13 mouse cellular contexts compared by ENCODE assay signal in genomic region chr2:93223463-93223862, GRCm38 (mm10). TPM values are rescaled to one million over a fixed set of nuclear protein-coding genes. Genes with fewer than 3 reads are reported as not detected.
DNase-seq lines count a peak whose midpoint lies in the region; ATAC-seq and TF ChIP-seq lines count a peak whose summit lies in the region.
"Had no signal": no experiment of that assay in that cellular context is flagged by ENCODE, and none has a peak within 500 bp of the region (broad histone marks: within the 10 kb centered on the region; RNA-seq: fewer than 3 reads in every experiment).

No protein-coding gene starts in this region.

- peaks cover 1% of the 10 kb centered on the region; the same call in 1 of the 2 replicates for H3K4me1 ChIP-seq in heart, adult 2 months (ENCODE audit: control insufficient read depth, insufficient read depth, low read length)
- H3K4me1 ChIP-seq in heart, embryonic 10.5 days = peaks cover 37% of the 10 kb centered on the region
- no peaks in the 10 kb centered on the region for H3K4me1 ChIP-seq in liver, postnatal 0 days (ENCODE audit: insufficient read depth)

- H3K9me3 ChIP-seq in heart, embryonic 10.5 days = no peaks in the 10 kb centered on the region
- no peaks in the 10 kb centered on the region for H3K9me3 ChIP-seq in liver, postnatal 0 days (ENCODE audit: low read length)
- H3K9me3 ChIP-seq: heart, embryonic 13.5 days; limb, embryonic 10.5 days had no signal

- H3K27me3 ChIP-seq in heart, adult 2 months (ENCODE audit: control insufficient read depth, insufficient read depth, low read length) = no peaks in the 10 kb centered on the region
- H3K27me3 ChIP-seq in heart, embryonic 10.5 days (ENCODE audit: insufficient read depth, poor library complexity, severe bottlenecking) = no peaks in the 10 kb centered on the region
- H3K27me3 ChIP-seq in liver, postnatal 0 days (ENCODE audit: insufficient read depth, low read length) = no peaks in the 10 kb centered on the region
- H3K27me3 ChIP-seq: heart, embryonic 13.5 days had no signal

- H3K4me3 ChIP-seq in heart, adult 2 months = no peak overlapping the region
- H3K4me3 ChIP-seq in heart, embryonic 10.5 days = no peak overlapping the region
- H3K4me3 ChIP-seq in liver, postnatal 0 days (ENCODE audit: low read depth, low read length) = no peak overlapping the region
- H3K4me3 ChIP-seq: heart, embryonic 13.5 days; limb, embryonic 10.5 days had no signal

- TF ChIP-seq CTCF in heart, adult 2 months (IDR thresholded peaks at IDR 0.05) = no peak
- TF ChIP-seq CTCF in liver, postnatal 0 days (IDR thresholded peaks at IDR 0.05; ENCODE audit: low read depth) = no peak

- H3K27ac ChIP-seq in heart, adult 2 months = no peak overlapping the region
- no peak overlapping the region for H3K27ac ChIP-seq in heart, embryonic 10.5 days
- no peak overlapping the region for H3K27ac ChIP-seq in liver, postnatal 0 days (ENCODE audit: low read depth)
- H3K27ac ChIP-seq: heart, embryonic 13.5 days; limb, embryonic 10.5 days had no signal

- H3K9ac ChIP-seq in heart, adult 2 months (ENCODE audit: low read depth, low read length) = no peak overlapping the region
- H3K9ac ChIP-seq in liver, postnatal 0 days (replicated peaks) = no peak overlapping the region
- H3K9ac ChIP-seq: heart, embryonic 13.5 days had no signal

- TF ChIP-seq EP300 in heart, adult 2 months (IDR thresholded peaks at IDR 0.05; ENCODE audit: insufficient read depth, low read depth, low read length) = no peak
- TF ChIP-seq EP300 in liver, postnatal 0 days (IDR thresholded peaks at IDR 0.05; ENCODE audit: low read depth) = no peak

- no peak for TF ChIP-seq POLR2A in heart, adult 2 months (IDR thresholded peaks at IDR 0.05; ENCODE audit: insufficient read depth, low read depth, low read length)

- H3K36me3 ChIP-seq in heart, adult 2 months (ENCODE audit: control insufficient read depth, insufficient read depth, low read length) = no peaks in the 10 kb centered on the region
- peaks cover 32% of the 10 kb centered on the region for H3K36me3 ChIP-seq in heart, embryonic 10.5 days
- H3K36me3 ChIP-seq in liver, postnatal 0 days (replicated peaks; ENCODE audit: insufficient read depth, low read length) = no peaks in the 10 kb centered on the region
- H3K36me3 ChIP-seq: limb, embryonic 10.5 days had no signal

- DNase-seq in heart, adult 2 months = peak; percentile 56 to 64
- no peak for DNase-seq in heart, embryonic 10.5 days (ENCODE audit: low spot score)
- peak; percentile 67 for DNase-seq in ovary, postnatal 36 days (ENCODE audit: low spot score)
- DNase-seq in ovary, postnatal 14 days (ENCODE audit: low spot score) = no peak
- peak; percentile 68 to 81 for DNase-seq in cerebellum, postnatal 10 days
- no peak for DNase-seq in spleen, adult 18-20 months
- DNase-seq in gastrocnemius, adult 18-20 months (ENCODE audit: low spot score) = no peak
- no peak for DNase-seq in liver, postnatal 0 days
- DNase-seq: kidney, postnatal 4 days; thymus, adult 2 months had no signal

- 9% methylated on average over 6 of the region's 6 CpGs for whole genome bisulfite sequencing in heart, adult 2 months
- WGBS in heart, embryonic 10.5 days = 43% methylated on average over 6 of the region's 6 CpGs
- WGBS in liver, postnatal 0 days (ENCODE audit: insufficient replicate concordance) = 60% methylated on average over 6 of the region's 6 CpGs

- intact Hi-C loops in heart, adult 2 months (cut with DNase I) = loop anchor here (10.0 kb wide), 1 partner anchor 431 kb away; no protein-coding TSS in a partner anchor

- no peak for ATAC-seq in liver, postnatal 0 days

- no peaks in the 10 kb centered on the region for H3K79me2 ChIP-seq in heart, adult 2 months (replicated peaks; ENCODE audit: control insufficient read depth, insufficient read depth, low read length)

- H3K4me2 ChIP-seq in liver, postnatal 0 days (ENCODE audit: low read depth, low read length) = no peak overlapping the region
- H3K4me2 ChIP-seq: heart, embryonic 13.5 days; midbrain, embryonic 11.5 days had no signal

RNA-seq across cellular contexts. Expression of gene Trp53i11, which starts 36.1 kb away (rescaled TPM):
- total RNA-seq in heart, adult 2 months (2021) = 10 to 100 TPM; 25.2 to 33.2 TPM
- 34.4 and 42.7 TPM in 2 replicates for polyA plus RNA-seq in heart, adult 2 months (2012; rRNA removed)
- 22.5 and 24.2 TPM in 2 replicates for polyA plus RNA-seq in heart, embryonic 10.5 days (2016; fragmentation: Nextera tagmentation; extraction: Ambion mirVana)
- 1 to 10 TPM; 3.9 to 4.5 TPM for total RNA-seq in gastrocnemius, adult 18-20 months (2021)
- 4.0 and 5.7 TPM in 2 replicates for polyA plus RNA-seq in liver, postnatal 0 days (2015; fragmentation: Nextera tagmentation; extraction: Ambion mirVana)

Comparison
In these comparisons a context has a peak if more than half of its experiments do, and no peak if none do; other contexts are left out.
1. DNase-seq: peak in heart, adult 2 months (2 of 2), ovary, postnatal 36 days (single experiment) and cerebellum, postnatal 10 days (2 of 2); none in heart, embryonic 10.5 days (single experiment), ovary, postnatal 14 days (single experiment), spleen, adult 18-20 months (0 of 2), gastrocnemius, adult 18-20 months (single experiment) and liver, postnatal 0 days (single experiment).